Mouse (Mus musculus) embryo, embryonic 11 days (tissue): ENCODE data around the gene Smarca1.

Source experiments
- DNase-seq: peaks from one replicate; pipeline ENCODE4 v3.0.0-alpha.2; 2015

Gene Smarca1

DNA sequence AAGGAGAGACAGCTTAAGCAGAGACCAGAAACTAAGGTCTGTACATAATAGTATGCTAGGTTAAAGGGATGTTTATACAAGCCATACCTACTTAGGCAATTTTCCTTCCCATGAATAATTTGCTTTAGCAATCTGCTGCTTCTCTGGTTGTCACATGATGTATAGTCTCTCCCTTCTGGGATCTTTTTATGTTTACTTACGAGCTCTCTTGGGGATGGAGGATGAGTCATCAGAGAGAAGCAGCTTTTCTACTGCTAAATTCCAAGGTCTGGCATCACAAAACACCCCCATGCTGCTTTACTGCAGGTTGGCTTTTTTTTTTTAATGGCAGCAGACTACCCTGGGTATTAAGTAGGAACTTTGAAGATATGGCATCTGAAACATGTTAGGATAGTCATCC, 132.6 kb downstream of the Smarca1 start:
- DNase-seq = no peak
